Mouse (Mus musculus): ENCODE measurements around the gene Mtr.

DNA sequence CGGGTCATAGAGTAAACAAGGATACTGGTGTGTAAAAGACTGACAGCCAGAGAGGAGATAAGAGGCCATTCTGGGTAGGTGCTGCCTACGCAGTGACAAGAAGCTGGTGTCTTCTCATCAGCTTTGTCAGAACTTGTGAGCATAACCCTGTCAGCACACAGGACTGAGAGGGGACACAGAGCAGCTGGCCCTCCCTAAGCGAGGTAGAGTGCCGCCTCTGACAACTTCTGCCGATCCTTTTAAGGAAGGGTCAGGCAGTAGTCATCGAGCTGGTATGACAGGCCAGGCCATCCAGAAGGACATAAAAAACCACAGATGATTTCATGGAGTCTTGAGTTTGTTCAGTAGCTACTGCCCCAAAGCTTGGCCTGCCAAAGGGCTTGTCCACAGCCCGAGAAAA lies 124.4 kb downstream of the Mtr start:
- no peak for TF ChIP-seq FLI1 (IDR thresholded peaks at IDR 0.05; ENCODE audit: low read length)
- no peak for TF ChIP-seq GATA1 (IDR thresholded peaks at IDR 0.05; ENCODE audit: borderline replicate concordance, low read length)
